Mouse (Mus musculus): ENCODE data around the gene Krtap5-2. TPM values are rescaled to one million over a fixed set of nuclear protein-coding genes. Genes with fewer than 3 reads are reported as not detected.
"Not testable (repeated sequence)": the region's sequence is repeated elsewhere in the genome, so short reads cannot be mapped to it uniquely, and the experiment has no call there.

Krtap5-2 gene
- total RNA-seq (2021) = not detected
- long read RNA-seq, experiment 1, partial matches to known transcripts = 0 of 3 reads
- long read RNA-seq, experiment 1, other reads (novel, unspliced or antisense) = 0 of 3 reads
- long read RNA-seq, experiment 2 = 0 reads

GRCm38 (mm10) chr7:142175905-142176304 lies at the start of gene Krtap5-2:
Krtap5-2 (minus strand) TSS chr7:142176005.
- not testable (repeated sequence) for DNase-seq (ENCODE audit: low spot score in 2 of 2)

GRCm38 (mm10) chr7:142224518-142224917 lies 48.7 kb upstream of the Krtap5-2 start:
- DNase-seq (ENCODE audit: low spot score in 2 of 2) = no peak

- not testable (repeated sequence) for DNase-seq (ENCODE audit: low spot score in 2 of 2)
These were observed 36.3 kb upstream of the Krtap5-2 start for GRCm38 (mm10) chr7:142212136-142212535.

GRCm38 (mm10) chr7:142211559-142211958 lies 35.8 kb upstream of the Krtap5-2 start, which contains the start of gene Gm7579:
Gm7579 (plus strand) TSS chr7:142211859.
- no peak for DNase-seq (ENCODE audit: low spot score in 2 of 2)

- not testable (repeated sequence) for DNase-seq (ENCODE audit: low spot score in 2 of 2)
These were observed 31.1 kb upstream of the Krtap5-2 start for GRCm38 (mm10) chr7:142206891-142207290.

GRCm38 (mm10) chr7:142205488-142205887 lies 29.7 kb upstream of the Krtap5-2 start:
- DNase-seq (ENCODE audit: low spot score in 2 of 2) = no peak

GRCm38 (mm10) chr7:142201064-142201463 lies 25.3 kb upstream of the Krtap5-2 start, which contains the start of gene Krtap5-3:
Krtap5-3 (plus strand) TSS chr7:142201364.
- DNase-seq (ENCODE audit: low spot score in 2 of 2) = no peak

- no peak for DNase-seq (ENCODE audit: low spot score in 2 of 2)
These were observed 22.9 kb upstream of the Krtap5-2 start for GRCm38 (mm10) chr7:142198748-142199147.

GRCm38 (mm10) chr7:142190289-142190688 lies 14.5 kb upstream of the Krtap5-2 start, which contains the start of gene Gm10153:
Gm10153 (minus strand) TSS chr7:142190389.
- DNase-seq (ENCODE audit: low spot score in 2 of 2) = no peak

- no peak for DNase-seq (ENCODE audit: low spot score in 2 of 2)
These were observed 12.4 kb upstream of the Krtap5-2 start for GRCm38 (mm10) chr7:142188156-142188555.

- no peak for DNase-seq (ENCODE audit: low spot score in 2 of 2)
These were observed 5.2 kb upstream of the Krtap5-2 start for GRCm38 (mm10) chr7:142181021-142181420.

GRCm38 (mm10) chr7:142178685-142179084 lies 2.9 kb upstream of the Krtap5-2 start:
- DNase-seq (ENCODE audit: low spot score in 2 of 2) = no peak

- no peak for DNase-seq (ENCODE audit: low spot score in 2 of 2)
These were observed 6.0 kb downstream of the Krtap5-2 start for GRCm38 (mm10) chr7:142169836-142170235.

GRCm38 (mm10) chr7:142165639-142166038 lies 10.2 kb downstream of the Krtap5-2 start, which contains the start of gene Gm4553:
Gm4553 (minus strand) TSS chr7:142165739.
- DNase-seq (ENCODE audit: low spot score in 2 of 2) = not testable (repeated sequence)

GRCm38 (mm10) chr7:142159366-142159765 lies 16.4 kb downstream of the Krtap5-2 start:
- DNase-seq (ENCODE audit: low spot score in 2 of 2) = no peak

GRCm38 (mm10) chr7:142157013-142157412 lies 18.8 kb downstream of the Krtap5-2 start, which contains the start of gene Gm29735:
Gm29735 (minus strand) TSS chr7:142157113.
- DNase-seq (ENCODE audit: low spot score in 2 of 2) = not testable (repeated sequence)

GRCm38 (mm10) chr7:142155308-142155707 lies 20.5 kb downstream of the Krtap5-2 start:
- DNase-seq (ENCODE audit: low spot score in 2 of 2) = no peak

GRCm38 (mm10) chr7:142152191-142152590 lies 23.6 kb downstream of the Krtap5-2 start:
- no peak for DNase-seq (ENCODE audit: low spot score in 2 of 2)

- no peak for DNase-seq (ENCODE audit: low spot score in 2 of 2)
These were observed 27.2 kb downstream of the Krtap5-2 start for GRCm38 (mm10) chr7:142148633-142149032.

- DNase-seq (ENCODE audit: low spot score in 2 of 2) = peak in 1 of 2 experiments; percentile 32
These were observed 29.8 kb downstream of the Krtap5-2 start for GRCm38 (mm10) chr7:142146033-142146432.

GRCm38 (mm10) chr7:142145413-142145940 lies 30.3 kb downstream of the Krtap5-2 start:
- DNase-seq (ENCODE audit: low spot score in 2 of 2) = no peak

- no peak for DNase-seq (ENCODE audit: low spot score in 2 of 2)
These were observed 31.3 kb downstream of the Krtap5-2 start, which contains the start of gene Gm45337 for GRCm38 (mm10) chr7:142144507-142144906. Gm45337 (minus strand) TSS chr7:142144607.
